Mouse (Mus musculus) cortical plate, adult 2 months (tissue): ENCODE data around the gene Reg4.
A peak's percentile ranks its signal among the peaks of the same experiment; 100 is the strongest.

Experiments used
- CTCF ChIP-seq: fragments of 200-500 bp; IDR thresholded peaks from 2 replicates; pipeline ENCODE4 v1.5.1; 2011; ENCODE audit warnings: mild to moderate bottlenecking, control low read depth, low read length; ENCODE audit not compliant: insufficient read depth; ENCODE audit errors: extremely low read depth
- POLR2A ChIP-seq: fragments of 200-500 bp; IDR thresholded peaks from 2 replicates; pipeline ENCODE4 v1.6.1; 2011; ENCODE audit warnings: mild to moderate bottlenecking, low read length, control low read depth; ENCODE audit not compliant: insufficient read depth; ENCODE audit errors: extremely low read depth

- TF ChIP-seq POLR2A (no peak), CTCF (peak; percentile 66)
Observed at GRCm38 (mm10) chr3:98180805-98181204, 41.2 kb upstream of the Reg4 start.
